Mouse (Mus musculus) limb, embryonic 11.5 days (tissue): ENCODE data around the gene Ap2b1. TPM values are rescaled to one million over a fixed set of nuclear protein-coding genes. Genes with fewer than 3 reads are reported as not detected.

Experiments used
- ATAC-seq: fragments of 200-750 bp; cut with Nextera tagmentation; 2 replicates; pipeline ENCODE4 v1.8.0; 2017; ENCODE audit warnings: low read depth; ENCODE audit not compliant: insufficient number of reproducible peaks, low FRiP score, low TSS enrichment
- DNase-seq: peaks from one replicate; pipeline ENCODE4 v3.0.0-alpha.2; 2015; ENCODE audit warnings: low spot score
- H3K27ac ChIP-seq: fragments of 300-500 bp; sonication (generic); replicated peaks from 2 replicates; pipeline ENCODE4 v1.5.1; 2014; ENCODE audit warnings: low read depth, mild to moderate bottlenecking, low read length
- H3K27me3 ChIP-seq: fragments of 300-500 bp; sonication (generic); 2 replicates; pipeline ENCODE4 v1.6.1; 2014; ENCODE audit warnings: mild to moderate bottlenecking, low read length, mixed read lengths; ENCODE audit not compliant: control insufficient read depth, insufficient read depth
- H3K36me3 ChIP-seq: fragments of 300-500 bp; sonication (generic); 2 replicates; pipeline ENCODE4 v1.6.1; 2014; ENCODE audit warnings: mild to moderate bottlenecking, low read length, moderate library complexity, mixed read lengths; ENCODE audit not compliant: control insufficient read depth, insufficient read depth
- H3K4me1 ChIP-seq: fragments of 300-500 bp; sonication (generic); 2 replicates; pipeline ENCODE4 v1.6.1; 2014; ENCODE audit warnings: low read length, mixed read lengths; ENCODE audit not compliant: control insufficient read depth, insufficient read depth
- H3K4me2 ChIP-seq: fragments of 300-500 bp; sonication (generic); 2 replicates; pipeline ENCODE4 v1.6.1; 2014; ENCODE audit warnings: low read depth, mild to moderate bottlenecking, moderate library complexity; ENCODE audit not compliant: severe bottlenecking
- H3K4me3 ChIP-seq: fragments of 300-500 bp; sonication (generic); 2 replicates; pipeline ENCODE4 v1.5.1; 2014; ENCODE audit warnings: low read depth, low read length
- H3K9ac ChIP-seq: fragments of 300-500 bp; sonication (generic); 2 replicates; pipeline ENCODE4 v1.6.1; 2014; ENCODE audit warnings: mild to moderate bottlenecking, low read length
- H3K9me3 ChIP-seq: fragments of 300-500 bp; sonication (generic); 2 replicates; pipeline ENCODE4 v1.6.1; 2016; ENCODE audit warnings: low read length; ENCODE audit not compliant: control insufficient read depth
- WGBS: fragments of 180-500 bp; shearing (Covaris S2); extraction: QIAGEN DNeasy Blood & Tissue Kit; methylation state at CpG from one replicate; pipeline ENCODE4 v1.1.7; 2014; 5-methylcytosine and 5-hydroxymethylcytosine counted together
- polyA plus RNA-seq: library from polyadenylated mRNA; unstranded; fragments of >200 nt; fragmentation: Nextera tagmentation; extraction: Ambion mirVana; gene quantifications from 2 replicates; pipeline ENCODE4 v1.2.1, GENCODE M21; 2014

The Ap2b1 gene
- polyA plus RNA-seq, 1 experiment from 2014 or later, result 72.1 TPM

GRCm38 (mm10) chr11:83393062-83393461, 94.2 kb downstream of the Ap2b1 start:
- H3K27me3 ChIP-seq, result no peaks in the 10 kb centered on the region
- no peaks in the 10 kb centered on the region for H3K9me3 ChIP-seq
- H3K4me2 ChIP-seq, result no peak overlapping the region
- H3K27ac ChIP-seq, result no peak overlapping the region
- H3K36me3 ChIP-seq, result peaks cover 3% of the 10 kb centered on the region; the same call in 1 of the 2 replicates
- WGBS, result 90% methylated on average over 4 of the region's 4 CpGs
- ATAC-seq (no peak), DNase-seq (no peak)
- H3K9ac ChIP-seq, result no peak overlapping the region
- H3K4me1 ChIP-seq, result no peaks in the 10 kb centered on the region
- no peak overlapping the region for H3K4me3 ChIP-seq

- H3K4me3 ChIP-seq, result no peak overlapping the region
- no peaks in the 10 kb centered on the region for H3K27me3 ChIP-seq
- ATAC-seq, result no peak
- 55% methylated on average over 6 of the region's 6 CpGs for WGBS
- no peak overlapping the region for H3K27ac ChIP-seq
- DNase-seq, result no peak
- H3K9me3 ChIP-seq, result no peaks in the 10 kb centered on the region
- no peak overlapping the region for H3K9ac ChIP-seq
- H3K36me3 ChIP-seq, result 0 out of 2 replicates have a peak, but pooled peaks cover 5% of the 10 kb centered on the region
- H3K4me2 ChIP-seq, result no peak overlapping the region
- no peaks in the 10 kb centered on the region for H3K4me1 ChIP-seq
Measured at GRCm38 (mm10) chr11:83394802-83395439, 96.1 kb downstream of the Ap2b1 start.

GRCm38 (mm10) chr11:83397626-83398025, 98.8 kb downstream of the Ap2b1 start:
- ATAC-seq, result no peak
- 91% methylated on average over 7 of the region's 7 CpGs for WGBS

GRCm38 (mm10) chr11:83398724-83399123, 99.9 kb downstream of the Ap2b1 start:
- no peak overlapping the region for H3K27ac ChIP-seq
- H3K9me3 ChIP-seq, result no peaks in the 10 kb centered on the region
- H3K4me2 ChIP-seq, result no peak overlapping the region
- H3K9ac ChIP-seq, result no peak overlapping the region
- DNase-seq (no peak), ATAC-seq (no peak)
- WGBS, result 83% methylated on average over 5 of the region's 5 CpGs
- no peak overlapping the region for H3K4me3 ChIP-seq
- H3K36me3 ChIP-seq, result 0 out of 2 replicates have a peak, but pooled peaks cover 5% of the 10 kb centered on the region
- H3K4me1 ChIP-seq, result no peaks in the 10 kb centered on the region
- H3K27me3 ChIP-seq, result no peaks in the 10 kb centered on the region

More at GRCm38 (mm10) chr11:83397626-83398025, 98.8 kb downstream of the Ap2b1 start:
- Histone ChIP-seq H3K27ac (no peak overlapping the region), H3K4me3 (no peak overlapping the region), H3K4me1 (no peaks in the 10 kb centered on the region), H3K36me3 (0 out of 2 replicates have a peak, but pooled peaks cover 5% of the 10 kb centered on the region), H3K9me3 (no peaks in the 10 kb centered on the region), H3K27me3 (no peaks in the 10 kb centered on the region), H3K4me2 (no peak overlapping the region), H3K9ac (no peak overlapping the region)
- no peak for DNase-seq

GRCm38 (mm10) chr11:83403787-83404186, 105.0 kb downstream of the Ap2b1 start:
- Histone ChIP-seq H3K36me3 (no peaks in the 10 kb centered on the region; the same call in 1 of the 2 replicates), H3K27me3 (no peaks in the 10 kb centered on the region), H3K4me2 (no peak overlapping the region), H3K4me1 (no peaks in the 10 kb centered on the region), H3K4me3 (no peak overlapping the region), H3K9me3 (no peaks in the 10 kb centered on the region), H3K9ac (no peak overlapping the region), H3K27ac (no peak overlapping the region)
- no peak for ATAC-seq
- 87% methylated on average over 7 of the region's 7 CpGs for WGBS
- no peak for DNase-seq

GRCm38 (mm10) chr11:83406391-83406790, 107.6 kb downstream of the Ap2b1 start:
- H3K4me1 ChIP-seq, result peaks cover 5% of the 10 kb centered on the region; the same call in 1 of the 2 replicates
- no peak overlapping the region for H3K27ac ChIP-seq

GRCm38 (mm10) chr11:83408242-83408641, 109.4 kb downstream of the Ap2b1 start:
- 41% methylated on average over 8 of the region's 8 CpGs for WGBS
- Histone ChIP-seq H3K9ac (no peak overlapping the region), H3K4me3 (no peak overlapping the region), H3K27ac (no peak overlapping the region), H3K4me1 (peaks cover 5% of the 10 kb centered on the region; the same call in 1 of the 2 replicates), H3K4me2 (no peak overlapping the region), H3K27me3 (no peaks in the 10 kb centered on the region), H3K36me3 (no peaks in the 10 kb centered on the region; the same call in 1 of the 2 replicates), H3K9me3 (no peaks in the 10 kb centered on the region)
- no peak for DNase-seq
- no peak for ATAC-seq

More at GRCm38 (mm10) chr11:83406391-83406790, 107.6 kb downstream of the Ap2b1 start:
- Histone ChIP-seq H3K36me3 (no peaks in the 10 kb centered on the region; the same call in 1 of the 2 replicates), H3K9ac (no peak overlapping the region), H3K4me2 (no peak overlapping the region), H3K27me3 (no peaks in the 10 kb centered on the region), H3K4me3 (no peak overlapping the region), H3K9me3 (no peaks in the 10 kb centered on the region)
- no peak for ATAC-seq
- WGBS, result 65% methylated on average over 3 of the region's 3 CpGs
- no peak for DNase-seq

- no peaks in the 10 kb centered on the region for H3K9me3 ChIP-seq
- H3K27me3 ChIP-seq, result no peaks in the 10 kb centered on the region
- no peak within 1 kb of the TSS for H3K27ac ChIP-seq
- ATAC-seq (0 out of 2 replicates have a peak, but pooled peaks have one; percentile 51), DNase-seq (peak; percentile 57)
- H3K4me3 ChIP-seq, result peak within 1 kb of the TSS; percentile 68
- no peaks in the 10 kb centered on the region; the same call in 1 of the 2 replicates for H3K36me3 ChIP-seq
- H3K9ac ChIP-seq, result peak within 1 kb of the TSS; percentile 77
- WGBS, result 2% methylated on average over 30 of the region's 44 CpGs
- peak within 1 kb of the TSS; percentile 90 for H3K4me2 ChIP-seq
- peaks cover 5% of the 10 kb centered on the region; the same call in 1 of the 2 replicates for H3K4me1 ChIP-seq
Measured at GRCm38 (mm10) chr11:83409087-83409754, 110.4 kb downstream of the Ap2b1 start, which contains the start of gene Rasl10b. Gene Rasl10b, plus strand, starts transcription at chr11:83409137.
